Mouse (Mus musculus) right cerebral cortex, postnatal 36 days (tissue): ENCODE measurements around the gene Serpine1.
"Not testable (repeated sequence)": the region's sequence is repeated elsewhere in the genome, so short reads cannot be mapped to it uniquely, and the experiment has no call there.

ENCODE experiments used
- DNase-seq, 2 experiments: peaks; one replicate each; pipeline ENCODE4 v3.0.0; 2022; ENCODE audit warnings: low spot score in 2 of 2, mixed read lengths in 1 of 2

Serpine1 gene

DNA sequence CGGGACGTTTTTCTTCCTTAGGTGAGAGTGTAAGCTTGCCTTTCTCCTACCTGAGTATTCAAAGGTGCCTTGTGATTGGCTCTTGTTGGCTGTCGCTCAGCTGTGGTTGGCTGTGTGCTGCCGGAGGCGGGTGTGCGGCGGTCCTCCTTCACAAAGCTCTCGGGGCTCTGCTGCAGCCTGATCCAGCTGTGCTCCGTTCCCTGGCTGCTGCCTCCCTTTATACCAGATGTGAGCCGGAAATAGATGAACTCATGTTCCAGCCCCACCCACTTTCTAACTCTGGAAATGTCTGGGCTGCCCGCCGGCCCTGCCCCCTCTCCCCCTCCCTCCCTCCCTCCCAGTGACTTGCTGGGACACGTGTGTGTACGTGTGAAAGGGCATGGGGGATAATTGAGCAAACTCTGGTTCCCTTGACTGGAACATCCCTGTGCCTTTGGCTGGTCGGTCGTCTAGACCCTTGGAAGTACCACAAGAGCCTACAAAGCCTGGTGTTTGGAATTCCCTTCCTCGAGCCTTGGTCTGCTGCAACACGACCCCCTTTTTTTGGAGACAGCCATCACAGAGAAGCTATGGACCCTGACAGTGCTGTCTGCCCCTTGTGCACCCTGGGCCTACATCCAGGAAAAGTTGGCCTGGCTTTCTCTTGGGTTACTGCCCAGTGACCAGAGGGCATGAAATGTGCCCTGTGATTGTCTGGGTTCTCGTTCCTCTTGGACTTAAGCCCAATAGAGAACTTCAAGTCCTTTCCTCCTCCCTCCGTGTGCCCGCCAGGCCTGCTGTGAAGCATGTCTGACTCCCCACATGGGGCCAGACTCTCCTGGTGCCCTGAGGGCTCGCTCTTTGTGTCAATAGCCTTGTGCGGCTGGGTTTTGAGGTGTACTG, at the start of gene Serpine1:
Gene Serpine1, minus strand, starts transcription at position 190 of the 882 bp plus-strand sequence.
- DNase-seq: peak; percentile 58 to 64

DNA sequence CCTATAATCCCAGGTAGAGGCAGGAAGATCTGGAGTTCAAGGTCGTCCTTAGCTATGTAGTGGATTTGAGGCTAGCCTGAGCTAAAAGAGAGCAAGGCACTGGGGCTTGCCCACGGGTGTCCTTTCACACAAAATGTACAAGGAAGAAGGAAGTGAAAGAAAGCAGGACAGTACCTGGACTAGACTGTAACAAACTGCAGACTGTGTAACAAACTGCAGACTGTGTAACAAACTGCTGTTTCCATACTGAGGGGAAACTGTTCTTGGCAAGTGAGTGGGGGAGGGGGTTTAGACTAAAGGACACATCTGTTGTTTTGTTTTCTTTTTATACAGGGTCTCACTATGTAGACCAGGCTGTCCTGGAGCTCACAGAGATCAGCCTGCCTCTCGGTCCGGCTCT, 49.2 kb upstream of the Serpine1 start:
- DNase-seq: no peak

DNA sequence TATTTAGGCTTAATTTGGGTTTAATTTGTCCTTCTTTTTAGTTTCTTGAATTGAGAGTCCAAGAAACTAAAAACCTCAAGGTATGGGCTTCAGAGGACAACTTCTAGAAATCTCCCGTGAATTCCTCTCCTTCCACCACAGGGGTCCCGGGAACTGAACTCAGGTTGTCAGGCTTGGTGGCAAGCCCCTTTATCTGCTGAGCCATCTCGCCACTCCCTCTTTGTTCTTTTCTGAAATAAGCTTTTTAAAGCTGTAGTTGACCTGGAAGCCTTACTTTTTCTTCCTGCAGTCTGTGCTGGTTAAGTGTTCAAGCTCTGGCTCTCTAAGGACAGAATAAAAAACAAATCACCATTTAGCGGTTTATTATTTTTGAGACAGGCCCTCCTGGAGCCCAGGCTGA, 46.8 kb upstream of the Serpine1 start:
- no peak for DNase-seq

DNA sequence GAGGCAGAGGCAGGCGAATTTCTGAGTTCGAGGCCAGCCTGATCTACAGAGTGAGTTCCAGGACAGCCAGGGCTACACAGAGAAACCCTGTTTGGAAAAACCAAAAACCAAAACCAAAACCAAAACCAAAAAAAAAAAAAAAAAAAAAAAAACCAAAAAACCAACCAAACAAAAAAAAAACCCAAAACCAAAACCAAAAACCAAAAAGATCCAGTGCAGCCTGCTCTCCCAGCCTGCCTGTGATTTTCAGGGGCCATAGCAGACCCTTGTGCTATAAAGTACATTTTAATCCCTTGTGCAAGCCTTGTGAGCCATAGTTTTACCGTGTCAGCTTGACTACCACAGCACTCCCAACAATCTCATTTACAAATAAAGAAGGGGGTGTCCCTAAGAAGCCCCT, 45.9 kb upstream of the Serpine1 start:
- not testable (repeated sequence) for DNase-seq

DNA sequence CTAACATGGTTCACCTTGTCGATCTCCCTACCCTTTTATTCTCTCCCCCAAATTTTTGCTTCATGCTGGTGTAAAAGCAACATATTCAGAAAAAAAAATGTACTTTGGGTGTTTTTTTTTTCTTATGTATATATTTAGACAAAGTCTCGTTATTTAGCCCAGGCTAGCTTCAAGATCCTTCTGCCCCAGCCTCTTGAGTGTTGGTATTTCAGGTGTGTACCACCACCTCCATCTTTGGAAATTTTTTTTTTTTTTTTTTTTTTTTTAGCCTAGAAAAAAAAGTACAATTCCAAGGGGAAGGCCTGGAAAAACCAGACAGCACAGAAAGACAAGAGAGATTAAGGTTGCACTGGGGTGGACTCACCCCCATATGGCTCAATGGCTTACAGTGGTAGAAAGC, 44.9 kb upstream of the Serpine1 start:
- no peak for DNase-seq

- DNase-seq: no peak
These were observed 44.1 kb upstream of the Serpine1 start, which contains the start of gene Trim56 for GRCm38 (mm10) chr5:137115866-137116847. Gene Trim56, minus strand, starts transcription at chr5:137116209.

DNA sequence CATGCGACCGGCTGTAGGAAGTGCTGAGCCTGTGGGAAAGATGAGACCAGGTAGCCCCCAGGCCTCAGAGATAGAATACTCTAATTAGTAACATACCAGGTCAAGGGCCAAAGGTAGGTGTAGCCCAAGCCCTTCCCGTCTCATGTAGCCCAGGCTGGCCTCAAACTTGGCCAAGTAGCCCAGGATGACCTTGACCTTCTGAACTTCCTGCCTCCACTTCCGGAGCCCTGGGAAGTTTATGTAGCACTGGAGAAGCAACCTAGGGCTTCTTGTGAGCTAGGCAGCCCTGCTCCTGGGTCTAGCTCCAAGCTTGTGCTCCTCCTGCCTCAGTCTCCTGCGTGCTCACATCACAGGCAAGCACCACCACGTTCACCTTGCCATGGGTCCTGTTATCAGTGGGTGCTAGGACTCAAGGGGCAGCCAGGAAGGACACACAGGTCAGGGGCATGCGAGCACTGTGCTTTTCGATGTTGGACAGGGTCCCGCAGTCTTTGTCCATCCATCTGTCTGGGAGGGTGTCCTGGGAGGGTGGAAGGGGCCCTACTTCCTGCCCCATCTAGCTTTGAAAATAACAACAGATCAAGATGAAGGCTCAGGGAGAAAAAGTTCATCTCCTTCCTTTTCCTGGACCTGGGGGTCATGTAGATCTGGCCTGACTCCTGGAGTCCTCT, 43.0 kb upstream of the Serpine1 start:
- no peak for DNase-seq

DNA sequence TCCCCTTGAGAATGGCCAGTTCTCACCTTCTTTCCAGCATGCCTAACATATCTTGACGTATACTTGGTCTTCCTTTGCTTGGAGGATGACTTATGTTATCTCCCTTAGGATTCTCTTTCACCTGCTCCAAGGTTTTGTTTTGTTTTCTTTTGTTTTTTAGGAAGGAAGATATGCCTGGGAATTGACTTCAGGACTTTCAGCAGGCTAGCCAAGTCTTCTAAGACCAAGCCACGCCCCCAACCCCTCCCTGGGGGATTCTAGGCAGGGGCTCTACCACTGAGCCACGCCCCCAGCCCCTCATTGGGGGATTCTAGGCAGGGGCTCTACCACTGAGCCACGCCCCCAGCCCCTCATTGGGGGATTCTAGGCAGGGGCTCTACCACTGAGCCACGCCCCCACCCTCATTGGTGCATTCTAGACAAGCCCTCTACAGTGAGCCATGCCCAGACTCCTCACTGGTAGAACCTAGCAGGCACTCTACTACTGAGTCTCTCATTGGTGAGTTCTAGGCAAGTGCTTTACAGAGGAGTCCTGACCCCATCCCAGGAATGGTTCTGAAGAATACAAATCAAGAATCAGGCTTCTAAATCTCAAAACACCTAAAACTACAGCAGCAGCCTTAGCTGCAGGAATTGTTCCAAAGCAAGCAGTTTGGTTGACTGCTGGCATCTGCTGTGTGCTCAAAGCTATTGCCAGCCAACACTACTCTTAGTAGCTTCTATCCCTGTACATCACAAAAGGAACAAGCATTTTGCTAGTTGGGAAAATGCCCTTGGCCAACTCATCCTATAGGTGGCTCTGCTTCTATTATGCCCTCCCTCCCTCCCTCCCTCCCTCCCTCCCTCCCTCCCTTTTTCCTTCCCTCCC, 39.7 kb upstream of the Serpine1 start:
- DNase-seq: no peak

GRCm38 (mm10) chr5:137110863-137111262, 38.8 kb upstream of the Serpine1 start:
- DNase-seq: no peak

DNA sequence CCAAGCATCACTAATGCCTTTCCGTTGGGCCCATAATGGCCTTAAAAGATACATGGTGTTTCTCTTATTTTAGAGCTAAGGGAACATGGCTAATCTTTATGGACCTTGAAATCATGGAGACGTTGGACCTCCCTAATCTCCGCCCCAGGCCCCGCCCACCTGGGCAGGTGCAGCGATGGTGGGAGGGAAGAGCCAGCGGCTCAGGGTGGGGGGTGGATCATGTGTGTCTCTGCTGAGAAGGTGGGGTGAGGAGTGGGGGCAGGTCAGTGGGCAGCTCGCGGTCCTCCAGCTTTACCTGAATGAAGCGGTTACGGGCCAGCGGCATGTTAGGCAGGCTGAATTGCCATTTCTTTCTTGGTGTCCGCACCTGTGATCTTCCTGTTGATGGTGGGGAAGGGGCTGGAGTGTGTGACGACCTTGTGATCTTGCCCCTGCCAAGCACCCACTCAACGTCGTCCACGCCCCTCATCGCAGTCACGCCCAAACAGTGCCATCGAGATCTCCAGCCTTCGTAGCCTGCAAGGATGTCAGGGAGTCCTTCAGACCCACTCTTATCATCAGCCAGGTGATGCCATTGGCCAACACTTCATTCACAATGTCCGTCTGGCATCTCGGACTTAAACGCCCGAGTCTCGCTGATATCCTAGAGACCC, 38.0 kb upstream of the Serpine1 start:
- DNase-seq: no peak

DNA sequence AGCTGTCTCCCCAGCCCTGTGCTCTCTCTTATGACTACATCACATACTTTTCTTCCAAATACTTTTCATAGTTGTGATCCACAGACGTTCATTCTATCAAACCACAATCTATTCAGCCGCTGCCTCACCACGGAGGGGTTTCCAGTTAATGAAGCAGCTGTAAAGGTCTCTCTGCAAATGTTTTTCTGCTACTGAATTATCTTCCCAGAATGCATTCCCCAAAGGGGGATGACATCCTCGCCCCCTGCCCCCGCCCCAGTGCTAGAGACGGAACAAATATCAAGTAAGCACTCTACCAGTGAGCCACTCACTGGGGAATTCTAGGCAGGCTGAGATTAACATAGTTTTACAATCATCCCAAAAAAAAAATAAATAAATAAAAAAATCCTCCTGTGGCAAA, 36.0 kb upstream of the Serpine1 start:
- no peak for DNase-seq

DNA sequence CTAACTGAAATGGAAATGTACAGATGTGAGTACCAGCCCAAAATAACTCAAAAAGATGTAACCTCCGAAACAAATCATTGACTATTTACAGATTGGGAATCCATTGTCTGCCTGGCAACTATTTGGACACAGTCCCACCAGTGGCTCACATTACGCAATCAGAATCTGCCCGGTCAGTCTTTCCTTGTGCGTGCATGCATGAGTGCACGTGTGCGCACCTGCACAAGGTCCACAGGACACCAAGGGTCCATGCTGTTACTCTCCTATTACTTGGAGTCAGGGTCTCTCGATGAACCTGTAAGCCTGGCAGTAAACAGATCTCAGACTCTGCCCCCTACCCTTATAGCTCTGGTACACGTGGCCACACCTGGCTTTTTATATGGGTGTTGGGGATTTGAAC, 35.6 kb upstream of the Serpine1 start:
- DNase-seq: no peak

- DNase-seq: peak; percentile 59 to 70
These were observed 35.0 kb upstream of the Serpine1 start for GRCm38 (mm10) chr5:137107024-137107423.

DNA sequence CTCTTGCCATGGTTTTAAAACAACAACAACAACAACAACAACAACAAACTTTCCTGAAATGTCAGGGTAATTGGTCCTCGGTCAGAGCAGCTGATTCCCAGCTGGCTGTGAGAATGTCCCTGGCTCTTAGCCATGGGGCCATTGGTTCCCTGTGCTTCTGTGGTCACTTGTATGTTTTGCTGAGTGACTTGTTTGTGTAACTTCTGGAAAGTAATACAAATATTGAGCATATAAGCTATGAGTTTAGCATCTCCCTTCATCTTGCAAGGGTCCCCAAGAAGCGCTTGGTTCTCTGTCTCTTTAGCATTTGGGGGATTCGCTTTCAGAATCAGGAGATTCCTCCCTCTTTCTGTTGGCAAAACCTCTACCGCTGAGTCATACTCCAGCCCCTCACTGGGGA, 34.4 kb upstream of the Serpine1 start:
- no peak for DNase-seq

DNA sequence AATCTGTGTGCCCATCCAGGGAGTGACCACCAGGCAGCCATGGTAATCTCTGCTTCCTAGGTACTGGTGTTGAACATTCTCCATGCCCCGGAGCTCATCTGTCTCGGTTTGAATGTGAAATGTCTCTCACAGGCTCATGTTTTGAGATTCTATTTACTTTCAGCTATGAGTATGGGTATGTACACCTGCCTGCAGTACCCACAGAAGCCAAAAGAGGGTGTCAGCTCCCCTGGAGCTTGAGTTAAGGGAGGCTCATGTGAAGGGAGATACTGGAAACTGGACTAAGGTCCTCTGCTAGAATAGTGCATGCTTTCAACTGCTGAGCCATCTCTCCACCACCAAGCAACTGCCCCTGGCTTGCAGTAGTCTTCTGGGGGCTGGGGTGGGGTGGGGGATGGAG, 31.9 kb upstream of the Serpine1 start:
- no peak for DNase-seq

DNA sequence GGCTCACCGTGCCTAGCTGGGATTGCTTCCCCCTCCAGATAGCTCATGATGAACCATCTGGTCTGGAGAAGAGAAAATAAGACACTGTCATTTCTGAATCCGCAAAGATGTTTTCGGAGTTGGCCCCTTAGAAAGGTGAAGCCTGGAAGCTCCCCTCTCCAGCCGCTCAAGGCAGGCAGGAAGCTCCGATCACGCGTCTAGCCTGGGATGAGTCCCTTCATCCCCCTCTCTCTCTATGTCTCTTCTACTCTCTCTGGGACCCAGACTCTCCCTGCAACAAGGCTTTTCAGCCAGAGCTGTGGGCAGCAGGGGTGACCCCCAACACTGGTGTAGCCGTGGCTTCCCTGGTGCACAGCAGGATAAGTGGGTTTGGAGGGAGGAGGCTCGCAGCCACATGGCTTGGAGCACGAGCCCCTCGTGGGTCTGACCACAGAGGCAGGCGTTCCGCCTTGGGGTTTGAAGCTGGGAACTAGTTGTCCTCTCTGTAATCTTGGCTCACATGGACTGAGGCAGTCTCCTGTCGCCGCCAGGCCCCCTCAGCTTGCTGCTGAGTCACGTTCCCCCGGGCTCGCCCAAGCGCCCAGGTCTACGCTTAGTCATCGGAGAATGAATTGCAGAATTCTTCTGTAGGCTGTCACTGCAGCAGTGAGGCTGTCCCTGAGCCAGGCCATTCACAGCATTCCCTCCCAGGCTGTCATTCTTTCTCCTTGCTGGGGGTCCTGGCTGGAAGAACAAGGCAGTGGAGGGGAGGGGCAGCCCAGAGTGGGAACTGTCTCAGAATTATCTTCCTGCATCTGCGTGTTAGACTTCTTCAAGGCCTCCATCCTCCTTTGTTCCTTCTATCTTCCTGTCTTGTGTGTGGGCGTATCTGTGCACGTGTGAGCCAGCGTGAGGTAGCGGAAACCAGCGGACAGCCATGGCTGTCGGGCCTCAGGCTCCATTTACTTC, 30.8 kb upstream of the Serpine1 start:
- peak; percentile 80 to 83 for DNase-seq

DNA sequence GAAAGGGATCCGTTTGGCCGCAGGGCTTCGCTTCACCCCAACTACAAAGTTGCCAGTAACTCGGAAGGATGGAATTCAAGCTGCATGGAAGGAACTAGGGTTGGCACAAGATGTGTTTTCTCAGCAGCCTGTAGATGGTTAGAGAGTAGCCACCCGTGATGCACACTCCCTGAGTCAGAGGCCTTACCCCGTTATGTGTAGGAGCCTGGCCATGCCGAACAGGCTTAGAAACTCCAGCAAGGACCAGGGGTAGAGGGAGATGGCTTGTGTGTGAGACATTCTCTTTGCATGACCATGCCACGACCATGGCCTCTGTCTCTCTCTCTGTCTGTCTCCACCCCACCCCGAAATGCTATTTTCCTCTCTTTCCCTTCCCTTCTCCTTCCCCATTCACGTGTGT, 30.0 kb upstream of the Serpine1 start:
- no peak for DNase-seq

DNA sequence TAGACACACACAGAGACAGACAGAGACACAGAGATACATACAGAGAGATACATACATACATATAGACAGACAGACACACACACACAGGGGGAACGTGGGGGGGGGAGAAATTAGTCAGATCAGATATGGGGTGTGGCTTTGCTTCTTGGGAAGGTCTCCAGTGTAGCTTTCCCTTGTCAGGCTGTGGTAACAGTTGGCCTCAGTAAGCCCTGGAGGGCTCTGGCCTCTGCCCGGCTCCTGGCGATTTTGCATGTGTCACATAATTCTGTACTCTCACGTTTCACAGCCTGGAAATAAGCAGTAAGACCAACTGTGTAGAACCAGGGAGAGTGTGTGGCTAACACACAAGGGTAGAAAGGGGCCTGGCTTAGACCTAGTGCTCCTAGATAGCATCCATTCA, 28.6 kb upstream of the Serpine1 start:
- DNase-seq: no peak

- no peak for DNase-seq
These were observed 26.4 kb upstream of the Serpine1 start for GRCm38 (mm10) chr5:137098418-137098817.
